Mouse (Mus musculus) ES-E14 (cell line): ENCODE results near the gene Eif2d.

Source experiments
- CHD2 ChIP-seq: IDR thresholded peaks from 2 replicates; pipeline ENCODE4 v1.6.1; 2014; ENCODE audit warnings: mild to moderate bottlenecking, low read depth, low read length, inconsistent platforms
- HCFC1 ChIP-seq: IDR thresholded peaks from 2 replicates; pipeline ENCODE4 v1.6.1; 2012; ENCODE audit warnings: low read length, inconsistent platforms, borderline replicate concordance; ENCODE audit not compliant: insufficient read depth
- ZNF384 ChIP-seq: IDR thresholded peaks from 2 replicates; pipeline ENCODE4 v1.6.1; 2012; ENCODE audit warnings: low read depth, low read length, inconsistent platforms

DNA sequence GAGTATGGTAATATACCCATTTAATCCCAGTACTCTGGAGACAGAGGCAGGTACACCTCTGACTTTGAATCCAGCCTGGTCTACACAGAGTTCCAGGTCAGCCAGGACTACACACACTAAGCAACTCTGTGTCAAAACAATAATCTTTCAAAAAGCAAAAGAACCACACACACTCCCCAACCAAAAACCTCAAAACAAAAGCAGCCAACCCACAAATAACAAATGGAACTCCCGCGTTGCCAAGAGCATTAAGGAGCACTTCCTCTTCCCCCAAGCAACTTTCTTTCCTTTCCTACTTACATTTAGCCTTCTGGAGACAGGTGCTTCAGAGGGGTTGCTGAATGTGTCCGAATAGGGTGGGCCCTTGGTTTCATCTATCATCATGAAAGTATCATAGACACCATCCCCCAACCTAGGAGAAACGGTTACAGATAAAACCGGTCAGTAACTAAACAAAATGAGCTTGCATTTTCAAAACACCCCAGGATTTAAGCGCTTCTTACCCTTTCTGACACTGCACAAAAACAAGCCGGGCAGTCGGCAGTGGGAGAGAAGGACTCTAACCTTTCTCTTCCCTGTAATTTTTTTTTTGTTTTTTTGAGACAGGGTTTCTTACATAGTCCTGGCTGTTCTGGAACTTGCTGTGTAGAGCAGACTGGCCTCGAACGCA lies 16.9 kb upstream of the Eif2d start:
- TF ChIP-seq HCFC1 (no peak), CHD2 (no peak), ZNF384 (no peak)
